Mouse (Mus musculus): ENCODE measurements around the gene Exosc8.

The Exosc8 gene

GRCm38 (mm10) chr3:54714253-54714652 is 20.9 kb downstream of the Exosc8 start, which contains the start of gene Gm21958:
TSS of gene Gm21958 (minus strand) at chr3:54714353.
- TF ChIP-seq GATA4 (IDR thresholded peaks at IDR 0.05; ENCODE audit: insufficient replicate concordance, low read length), result no peak

DNA sequence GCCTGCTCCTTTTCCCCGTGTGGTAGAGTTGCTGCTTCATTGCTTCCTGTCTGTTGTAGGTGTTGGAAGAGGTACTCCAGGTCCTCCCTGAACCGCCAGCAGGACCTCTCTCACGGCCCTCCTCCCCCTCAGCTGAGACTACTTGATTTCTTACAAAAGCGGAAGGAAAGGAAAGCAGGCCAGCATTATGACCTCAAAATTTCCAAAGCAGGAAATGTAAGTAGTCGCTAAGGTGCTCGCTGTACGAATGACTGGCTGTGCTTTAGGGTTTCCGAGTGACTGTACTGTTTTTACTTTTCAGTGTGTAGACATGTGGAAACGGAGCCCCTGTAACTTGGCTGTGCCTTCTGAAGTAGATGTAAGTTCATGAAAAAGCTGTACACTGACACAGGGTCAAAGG is 26.2 kb downstream of the Exosc8 start:
- TF ChIP-seq GATA4 (IDR thresholded peaks at IDR 0.05; ENCODE audit: insufficient replicate concordance, low read length), result no peak

DNA sequence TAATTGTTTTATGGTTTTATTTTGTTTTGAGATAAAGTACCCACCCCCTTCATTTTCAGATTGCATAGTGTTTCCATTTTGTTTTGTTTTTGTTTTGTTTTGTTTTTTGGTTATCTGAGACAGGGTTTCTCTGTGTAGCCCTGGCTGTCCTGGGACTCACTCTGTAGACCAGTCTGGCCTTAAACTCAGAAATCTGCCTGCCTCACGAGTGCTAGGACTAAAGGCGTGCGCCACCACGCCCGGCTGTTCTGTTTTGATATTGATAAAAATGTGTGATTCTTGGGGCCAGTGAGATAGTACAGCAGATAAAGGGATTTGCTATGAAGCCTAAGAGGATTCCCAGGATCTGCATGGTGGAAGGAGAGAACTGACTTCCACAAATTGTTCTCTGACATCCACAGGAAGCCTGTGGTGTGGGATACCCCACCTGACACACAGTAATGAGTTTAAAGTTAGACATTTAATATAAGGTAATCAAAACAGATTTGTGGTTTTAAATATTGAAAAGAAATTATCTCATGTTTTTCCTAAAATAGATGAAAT is 35.4 kb downstream of the Exosc8 start:
- TF ChIP-seq GATA4 (IDR thresholded peaks at IDR 0.05; ENCODE audit: insufficient replicate concordance, low read length), result no peak

DNA sequence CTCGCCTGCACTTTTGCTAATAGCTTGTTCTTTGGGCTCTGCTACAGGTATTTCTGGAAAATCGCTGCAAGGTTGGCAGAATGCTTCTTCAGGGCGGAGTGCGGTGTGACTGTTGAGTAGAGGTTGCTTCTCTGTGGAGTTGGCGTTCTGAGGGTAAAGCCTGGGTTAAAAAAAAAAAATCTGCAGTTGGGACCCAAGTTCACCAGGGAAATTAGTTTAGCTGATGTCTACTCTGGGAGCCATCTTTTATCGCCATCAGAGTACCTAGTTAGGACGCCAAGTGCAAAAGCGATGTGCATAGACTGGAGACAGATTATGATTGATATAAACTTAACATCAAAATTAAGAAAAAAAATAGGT is 42.2 kb downstream of the Exosc8 start:
- no peak for TF ChIP-seq GATA4 (IDR thresholded peaks at IDR 0.05; ENCODE audit: insufficient replicate concordance, low read length)

- no peak for TF ChIP-seq GATA4 (IDR thresholded peaks at IDR 0.05; ENCODE audit: insufficient replicate concordance, low read length)
Measured at GRCm38 (mm10) chr3:54692202-54693055, 42.8 kb downstream of the Exosc8 start, which contains the start of gene Supt20. TSS of gene Supt20 (plus strand) at chr3:54692807.

- no peak for TF ChIP-seq GATA4 (IDR thresholded peaks at IDR 0.05; ENCODE audit: insufficient replicate concordance, low read length)
Measured at GRCm38 (mm10) chr3:54689091-54689490, 46.1 kb downstream of the Exosc8 start.

DNA sequence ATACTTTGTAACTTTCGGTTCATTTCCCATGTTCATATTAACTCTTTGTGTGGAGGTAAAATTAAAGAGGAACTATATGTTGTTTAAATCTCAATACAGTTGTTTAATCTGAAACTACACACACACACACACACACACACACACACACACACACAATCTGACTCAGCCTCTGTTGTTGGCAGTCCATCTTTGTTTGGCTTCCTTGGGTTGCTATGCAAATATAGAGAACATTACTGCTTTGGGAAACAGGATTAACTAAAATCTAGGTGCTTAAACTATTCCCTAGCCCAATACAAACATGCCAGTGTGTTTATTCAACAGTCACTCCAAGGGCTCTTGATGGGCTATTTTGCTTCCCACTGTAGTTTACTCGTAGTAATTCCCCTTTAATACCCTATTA is 47.9 kb downstream of the Exosc8 start:
- TF ChIP-seq GATA4 (IDR thresholded peaks at IDR 0.05; ENCODE audit: insufficient replicate concordance, low read length), result no peak

GRCm38 (mm10) chr3:54685202-54685601 is 50.0 kb downstream of the Exosc8 start:
- no peak for TF ChIP-seq GATA4 (IDR thresholded peaks at IDR 0.05; ENCODE audit: insufficient replicate concordance, low read length)

DNA sequence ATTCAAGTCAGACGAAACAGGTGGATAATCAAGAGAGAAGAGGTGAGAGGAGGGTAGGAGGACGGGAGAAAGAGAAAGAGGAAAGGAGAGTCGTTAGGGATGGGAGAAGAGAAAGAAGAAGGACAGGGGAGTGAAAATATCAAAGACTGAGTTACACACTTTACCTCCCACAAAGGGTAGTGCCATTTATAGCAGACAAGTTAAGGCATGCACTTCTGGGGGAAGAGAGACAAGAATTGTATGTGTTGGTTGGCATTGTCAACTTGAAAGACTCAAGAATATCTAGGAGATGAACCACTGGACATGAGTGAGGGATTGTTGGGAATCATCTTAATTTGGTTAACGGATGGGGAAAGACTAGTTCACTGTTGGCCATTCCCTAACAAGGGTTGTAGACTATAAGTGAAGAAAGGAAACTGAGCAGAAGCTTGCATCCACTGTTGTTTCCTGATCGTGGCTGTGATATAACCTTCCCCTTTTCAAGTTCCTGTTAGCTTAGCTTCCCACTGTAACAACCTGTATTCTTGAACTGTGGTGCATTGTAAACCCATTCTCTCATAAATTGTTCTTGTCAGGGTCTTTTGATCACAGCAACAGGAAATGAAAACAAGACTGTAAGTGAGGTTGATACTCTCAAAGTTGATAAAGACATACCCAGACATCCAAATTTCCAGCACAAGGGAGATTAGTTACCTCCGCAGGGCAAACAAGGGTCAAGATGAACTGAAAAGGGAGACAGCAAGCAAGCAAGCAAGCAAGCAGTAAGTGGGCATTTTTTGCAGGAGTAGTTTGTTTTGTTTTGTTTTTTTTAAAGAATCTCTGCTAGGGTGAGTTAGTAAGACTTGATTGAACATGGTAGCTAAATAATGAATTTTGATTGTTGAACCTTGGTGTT is 53.6 kb downstream of the Exosc8 start:
- no peak for TF ChIP-seq GATA4 (IDR thresholded peaks at IDR 0.05; ENCODE audit: insufficient replicate concordance, low read length)

Data from liver, adult (tissue).